Mouse (Mus musculus) liver, embryonic 12.5 days (tissue): Measurements from ENCODE around the gene Sorl1. TPM values are rescaled to one million over a fixed set of nuclear protein-coding genes. Genes with fewer than 3 reads are reported as not detected.

Experiments used
- ATAC-seq: fragments of 200-750 bp; cut with Nextera tagmentation; 2 replicates; pipeline ENCODE4 v1.8.0; 2017; ENCODE audit warnings: moderate number of reproducible peaks, mild to moderate bottlenecking, moderate library complexity
- H3K27ac ChIP-seq: fragments of 300-500 bp; sonication (generic); 2 replicates; pipeline ENCODE4 v1.5.1; 2016; ENCODE audit warnings: mild to moderate bottlenecking
- H3K27me3 ChIP-seq: fragments of 300-500 bp; sonication (generic); replicated peaks from 2 replicates; pipeline ENCODE4 v1.6.1; 2016; ENCODE audit warnings: mild to moderate bottlenecking, moderate library complexity
- H3K36me3 ChIP-seq: fragments of 300-500 bp; sonication (generic); 2 replicates; pipeline ENCODE4 v1.6.1; 2016; ENCODE audit warnings: mild to moderate bottlenecking, moderate library complexity
- H3K4me1 ChIP-seq: fragments of 300-500 bp; sonication (generic); 2 replicates; pipeline ENCODE4 v1.6.1; 2016
- H3K4me2 ChIP-seq: fragments of 300-500 bp; sonication (generic); 2 replicates; pipeline ENCODE4 v1.6.1; 2016; ENCODE audit warnings: mild to moderate bottlenecking, moderate library complexity
- H3K4me3 ChIP-seq: fragments of 300-500 bp; sonication (generic); 2 replicates; pipeline ENCODE4 v1.5.1; 2016; ENCODE audit warnings: mild to moderate bottlenecking, moderate library complexity
- H3K9ac ChIP-seq: fragments of 300-500 bp; sonication (generic); 2 replicates; pipeline ENCODE4 v1.6.1; 2016; ENCODE audit warnings: mild to moderate bottlenecking, moderate library complexity
- H3K9me3 ChIP-seq: fragments of 300-500 bp; sonication (generic); replicated peaks from 2 replicates; pipeline ENCODE4 v1.6.1; 2016; ENCODE audit warnings: mild to moderate bottlenecking, moderate library complexity
- whole genome bisulfite sequencing: fragments of 180-500 bp; shearing (Covaris S2); methylation state at CpG from one replicate; pipeline ENCODE4 v1.1.7; 2016; ENCODE audit not compliant: insufficient replicate concordance; 5-methylcytosine and 5-hydroxymethylcytosine counted together
- polyA plus RNA-seq: library from polyadenylated mRNA; unstranded; fragments of >200 nt; fragmentation: Nextera tagmentation; extraction: Ambion mirVana; gene quantifications from 2 replicates; pipeline ENCODE4 v1.2.1, GENCODE M21; 2016

Gene Sorl1
- polyA plus RNA-seq, 1 experiment from 2014 or later = 0.98 TPM

DNA sequence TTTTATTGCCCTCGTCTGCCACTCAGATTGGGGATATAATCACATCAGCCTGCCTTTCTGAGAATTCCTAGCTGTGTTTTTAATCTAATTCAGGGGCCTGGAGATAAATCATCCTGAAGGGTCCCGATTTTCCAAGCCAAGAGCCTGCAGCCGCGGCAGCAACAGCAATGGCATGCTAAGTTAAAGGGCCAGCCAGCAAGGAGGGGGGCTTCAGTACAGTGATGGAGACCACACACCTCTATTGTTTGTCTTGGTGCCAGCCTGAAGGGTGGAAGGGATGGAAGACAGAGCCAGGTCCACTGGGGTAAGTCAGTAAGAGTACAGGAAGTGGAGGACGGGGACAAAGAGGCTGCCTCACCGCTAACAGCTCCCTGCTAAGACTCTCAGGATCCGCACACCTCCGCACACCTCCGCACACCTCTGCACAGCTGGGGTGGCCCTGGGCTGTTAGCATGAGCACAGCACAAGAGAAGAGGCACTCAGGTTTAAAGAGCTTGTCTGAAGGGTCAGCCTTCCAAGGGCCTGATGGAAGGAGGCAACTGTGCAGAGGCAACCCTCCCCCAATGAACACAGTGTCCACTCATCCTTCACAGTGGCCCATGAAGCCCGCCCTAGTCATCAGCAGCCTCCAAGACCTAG, 7.6 kb downstream of the Sorl1 start:
- no peak overlapping the region for H3K9ac ChIP-seq
- H3K36me3 ChIP-seq = no peaks in the 10 kb centered on the region
- no peak overlapping the region for H3K4me2 ChIP-seq
- no peaks in the 10 kb centered on the region for H3K9me3 ChIP-seq
- H3K4me1 ChIP-seq = no peaks in the 10 kb centered on the region
- no peak overlapping the region for H3K27ac ChIP-seq
- 0 out of 2 replicates have a peak, but pooled peaks cover 8% of the 10 kb centered on the region for H3K27me3 ChIP-seq
- WGBS = 73% methylated on average over 10 of the region's 10 CpGs
- no peak overlapping the region for H3K4me3 ChIP-seq
- ATAC-seq = no peak

DNA sequence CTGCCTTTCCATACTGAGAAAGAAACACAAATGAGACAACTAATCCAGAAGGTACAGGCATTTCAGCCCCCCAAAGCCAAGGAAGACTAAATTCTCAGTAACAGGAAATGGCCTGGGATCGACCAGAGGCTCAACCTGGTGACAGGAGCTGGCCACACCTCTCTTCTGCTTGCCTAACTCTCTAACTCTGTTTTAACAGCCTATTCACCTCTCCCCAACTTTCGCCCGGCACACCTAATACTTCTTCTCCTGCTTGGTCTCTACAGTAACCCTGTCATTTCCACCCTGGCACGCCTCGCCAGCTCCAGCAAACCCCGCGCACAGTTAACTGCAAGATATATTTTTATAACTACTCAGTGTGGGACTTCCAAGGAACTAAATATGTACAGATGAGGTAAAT, 9.0 kb downstream of the Sorl1 start:
- WGBS = 69% methylated on average over 7 of the region's 7 CpGs
- Histone ChIP-seq H3K36me3 (no peaks in the 10 kb centered on the region), H3K4me2 (no peak overlapping the region), H3K4me1 (no peaks in the 10 kb centered on the region), H3K27me3 (no peaks in the 10 kb centered on the region), H3K27ac (no peak overlapping the region), H3K4me3 (no peak overlapping the region), H3K9me3 (no peaks in the 10 kb centered on the region), H3K9ac (no peak overlapping the region)
- no peak for ATAC-seq

GRCm38 (mm10) chr9:42113316-42113715, 10.8 kb downstream of the Sorl1 start:
- WGBS = 67% methylated on average over 5 of the region's 5 CpGs
- no peak for ATAC-seq
- H3K4me2 ChIP-seq = no peak overlapping the region

GRCm38 (mm10) chr9:42112691-42113090, 11.4 kb downstream of the Sorl1 start:
- no peak for ATAC-seq
- 74% methylated on average over 6 of the region's 6 CpGs for WGBS

More at GRCm38 (mm10) chr9:42113316-42113715, 10.8 kb downstream of the Sorl1 start:
- Histone ChIP-seq H3K27me3 (no peaks in the 10 kb centered on the region), H3K9ac (no peak overlapping the region), H3K27ac (no peak overlapping the region), H3K9me3 (no peaks in the 10 kb centered on the region), H3K4me3 (no peak overlapping the region), H3K36me3 (no peaks in the 10 kb centered on the region), H3K4me1 (peaks cover 7% of the 10 kb centered on the region)

DNA sequence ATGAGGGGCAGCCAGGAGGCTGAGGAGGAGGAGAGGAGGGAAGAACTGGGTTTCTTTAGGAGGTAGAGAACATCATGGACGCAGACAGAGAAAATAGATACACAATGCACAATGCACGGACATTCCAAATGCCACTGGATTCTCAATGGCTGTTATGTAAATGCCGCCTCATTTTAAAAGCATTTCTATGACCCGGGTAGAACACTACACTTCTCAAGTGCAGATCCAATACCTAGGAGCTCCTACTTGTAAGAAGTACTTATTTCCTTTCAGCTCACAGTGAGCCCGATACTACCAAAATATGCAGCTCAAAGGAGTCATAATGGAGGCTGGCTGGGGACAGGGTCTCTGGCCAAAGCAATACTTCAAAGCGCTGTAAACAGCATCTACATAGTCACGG, 12.8 kb downstream of the Sorl1 start:
- H3K36me3 ChIP-seq = no peaks in the 10 kb centered on the region
- H3K4me3 ChIP-seq = no peak overlapping the region
- no peaks in the 10 kb centered on the region for H3K27me3 ChIP-seq
- H3K9me3 ChIP-seq = no peaks in the 10 kb centered on the region
- WGBS = 75% methylated on average over 7 of the region's 7 CpGs
- H3K4me2 ChIP-seq = no peak overlapping the region
- H3K27ac ChIP-seq = no peak overlapping the region
- H3K9ac ChIP-seq = no peak overlapping the region
- no peak for ATAC-seq
- peaks cover 9% of the 10 kb centered on the region for H3K4me1 ChIP-seq

More at GRCm38 (mm10) chr9:42112691-42113090, 11.4 kb downstream of the Sorl1 start:
- Histone ChIP-seq H3K4me3 (no peak overlapping the region), H3K36me3 (no peaks in the 10 kb centered on the region), H3K4me2 (no peak overlapping the region), H3K9ac (no peak overlapping the region), H3K27ac (no peak overlapping the region), H3K9me3 (no peaks in the 10 kb centered on the region), H3K27me3 (no peaks in the 10 kb centered on the region), H3K4me1 (peaks cover 9% of the 10 kb centered on the region)

DNA sequence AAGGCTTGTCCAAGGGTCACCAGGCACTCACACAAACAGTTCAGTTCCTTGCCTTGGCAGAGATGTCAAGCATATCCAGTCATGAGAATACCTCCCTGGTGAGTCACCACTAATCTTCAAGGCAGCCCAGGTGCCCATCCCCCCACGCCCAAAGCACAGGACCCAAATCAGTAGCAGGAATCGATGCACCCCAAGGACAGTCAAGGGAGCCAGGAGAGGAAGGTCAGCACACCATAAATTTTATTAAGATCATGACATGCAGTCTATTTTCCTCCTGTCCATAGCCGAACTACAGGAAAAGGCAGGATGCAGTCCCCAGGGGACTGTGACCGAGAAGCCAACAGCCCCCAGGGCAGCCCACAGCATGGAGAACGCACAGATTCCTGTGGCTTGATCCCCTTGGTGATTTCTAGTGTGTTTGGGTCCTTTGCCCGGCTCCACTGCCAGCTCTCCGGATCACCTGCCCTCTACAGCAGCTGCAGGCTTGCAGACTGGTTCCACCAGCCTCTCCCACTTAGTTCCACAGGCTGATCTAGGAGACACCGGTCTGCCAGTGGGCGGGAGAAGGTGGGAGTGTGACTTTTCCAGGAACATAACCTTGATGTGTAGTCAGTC, 14.2 kb downstream of the Sorl1 start:
- no peak overlapping the region for H3K4me3 ChIP-seq
- no peak overlapping the region for H3K4me2 ChIP-seq
- no peaks in the 10 kb centered on the region for H3K27me3 ChIP-seq
- H3K9me3 ChIP-seq = no peaks in the 10 kb centered on the region
- H3K27ac ChIP-seq = no peak overlapping the region
- no peaks in the 10 kb centered on the region for H3K36me3 ChIP-seq
- H3K4me1 ChIP-seq = peaks cover 9% of the 10 kb centered on the region
- no peak overlapping the region for H3K9ac ChIP-seq
- ATAC-seq = no peak
- WGBS = 54% methylated on average over 9 of the region's 9 CpGs

DNA sequence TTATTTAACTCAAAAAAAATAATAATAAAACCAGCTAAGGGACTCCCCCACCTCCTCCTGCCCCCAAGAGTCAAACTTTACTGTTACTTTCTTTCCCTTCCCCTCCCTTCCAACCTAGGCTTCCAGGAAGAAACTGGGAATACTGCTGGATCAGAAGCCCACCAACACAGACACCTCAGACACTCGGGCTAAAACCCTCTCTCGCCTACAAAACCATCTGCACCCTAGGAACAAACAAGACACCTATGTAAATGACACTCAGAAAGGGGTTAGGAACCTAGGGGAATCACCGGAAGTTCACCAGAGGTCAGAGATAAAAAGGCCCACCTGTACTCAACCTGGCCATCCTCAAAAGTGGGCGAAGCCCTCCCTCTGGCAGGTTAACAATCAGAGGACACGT, 15.0 kb downstream of the Sorl1 start:
- peaks cover 15% of the 10 kb centered on the region for H3K4me1 ChIP-seq
- ATAC-seq = no peak
- H3K4me2 ChIP-seq = no peak overlapping the region
- H3K36me3 ChIP-seq = no peaks in the 10 kb centered on the region
- H3K9me3 ChIP-seq = no peaks in the 10 kb centered on the region
- 45% methylated on average over 5 of the region's 5 CpGs for WGBS
- H3K27ac ChIP-seq = no peak overlapping the region
- no peak overlapping the region for H3K4me3 ChIP-seq
- H3K27me3 ChIP-seq = no peaks in the 10 kb centered on the region
- no peak overlapping the region for H3K9ac ChIP-seq

DNA sequence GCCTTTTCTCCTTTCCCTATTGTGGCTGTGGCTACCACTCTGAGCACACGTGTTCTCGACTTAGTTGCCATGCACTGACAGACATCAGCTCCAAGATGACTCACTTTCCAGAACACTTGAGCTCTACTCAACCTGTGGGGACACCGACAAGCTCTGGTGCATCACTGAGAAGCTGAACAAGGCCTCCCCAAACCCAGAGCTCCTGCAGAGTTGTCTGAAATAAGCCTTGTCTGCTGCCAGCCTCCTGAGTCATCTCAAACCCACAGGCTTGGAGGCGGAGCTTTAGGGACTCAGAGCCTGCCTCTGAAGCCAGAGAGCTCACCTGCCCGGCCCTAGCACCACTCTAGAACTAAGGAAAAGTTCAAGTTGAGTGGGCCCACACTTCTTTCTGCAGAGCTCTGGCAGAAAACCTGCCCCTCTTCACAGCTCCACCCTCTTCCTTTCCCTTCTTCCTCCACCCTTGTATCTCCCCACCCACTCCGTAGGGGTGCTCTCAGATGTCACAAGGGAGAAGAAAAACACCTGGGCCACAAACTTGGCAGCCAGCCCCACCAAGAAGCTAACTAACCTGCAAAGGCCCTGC, 15.6 kb downstream of the Sorl1 start:
- no peak for ATAC-seq
- no peak overlapping the region for H3K4me2 ChIP-seq
- H3K4me3 ChIP-seq = no peak overlapping the region
- WGBS = 43% methylated on average over 6 of the region's 6 CpGs
- peaks cover 15% of the 10 kb centered on the region for H3K4me1 ChIP-seq
- H3K27ac ChIP-seq = no peak overlapping the region
- H3K36me3 ChIP-seq = no peaks in the 10 kb centered on the region
- no peak overlapping the region for H3K9ac ChIP-seq
- no peaks in the 10 kb centered on the region for H3K27me3 ChIP-seq
- no peaks in the 10 kb centered on the region for H3K9me3 ChIP-seq

GRCm38 (mm10) chr9:42107062-42107461, 17.0 kb downstream of the Sorl1 start:
- ATAC-seq = peak; percentile 52; the same call in 1 of the 2 replicates
- Histone ChIP-seq H3K27ac (no peak overlapping the region), H3K9me3 (no peaks in the 10 kb centered on the region), H3K27me3 (no peaks in the 10 kb centered on the region), H3K9ac (no peak overlapping the region), H3K4me1 (peaks cover 15% of the 10 kb centered on the region), H3K4me2 (no peak overlapping the region), H3K36me3 (no peaks in the 10 kb centered on the region), H3K4me3 (no peak overlapping the region)
- 82% methylated on average over 10 of the region's 10 CpGs for WGBS

- no peaks in the 10 kb centered on the region for H3K27me3 ChIP-seq
- no peak for ATAC-seq
- H3K4me3 ChIP-seq = no peak overlapping the region
- no peak overlapping the region for H3K9ac ChIP-seq
- no peaks in the 10 kb centered on the region for H3K36me3 ChIP-seq
- H3K4me1 ChIP-seq = peaks cover 15% of the 10 kb centered on the region
- no peaks in the 10 kb centered on the region for H3K9me3 ChIP-seq
- no peak overlapping the region for H3K4me2 ChIP-seq
- no peak overlapping the region for H3K27ac ChIP-seq
- 75% methylated on average over 7 of the region's 7 CpGs for WGBS
Observed at GRCm38 (mm10) chr9:42106305-42106704, 17.8 kb downstream of the Sorl1 start.

- H3K4me2 ChIP-seq = no peak overlapping the region
- H3K27me3 ChIP-seq = no peaks in the 10 kb centered on the region
- H3K27ac ChIP-seq = no peak overlapping the region
- H3K9me3 ChIP-seq = no peaks in the 10 kb centered on the region
- WGBS = 67% methylated on average over 7 of the region's 7 CpGs
- H3K36me3 ChIP-seq = no peaks in the 10 kb centered on the region
- H3K4me1 ChIP-seq = peaks cover 10% of the 10 kb centered on the region; the same call in 1 of the 2 replicates
- no peak overlapping the region for H3K9ac ChIP-seq
- ATAC-seq = no peak
- no peak overlapping the region for H3K4me3 ChIP-seq
Observed at GRCm38 (mm10) chr9:42103546-42103945, 20.6 kb downstream of the Sorl1 start.

GRCm38 (mm10) chr9:42102013-42102412, 22.1 kb downstream of the Sorl1 start:
- Histone ChIP-seq H3K4me2 (no peak overlapping the region), H3K27me3 (no peaks in the 10 kb centered on the region), H3K4me1 (peaks cover 5% of the 10 kb centered on the region; the same call in 1 of the 2 replicates), H3K36me3 (no peaks in the 10 kb centered on the region), H3K9me3 (no peaks in the 10 kb centered on the region), H3K9ac (no peak overlapping the region), H3K27ac (no peak overlapping the region), H3K4me3 (no peak overlapping the region)
- ATAC-seq = no peak
- WGBS = 74% methylated on average over 6 of the region's 6 CpGs
